Mouse (Mus musculus): ENCODE measurements around the gene Slc13a4.

- no peak for TF ChIP-seq POLR2A (IDR thresholded peaks at IDR 0.05; ENCODE audit: insufficient read depth, low read length)
- no peak for TF ChIP-seq CTCF (IDR thresholded peaks at IDR 0.05; ENCODE audit: low read depth, low read length)
Observed at GRCm38 (mm10) chr6:35269643-35270042, 38.3 kb downstream of the Slc13a4 start.

All from ES-Bruce4 (cell line).